Mouse (Mus musculus): ENCODE data around the gene Rnase2b. TPM values are rescaled to one million over a fixed set of nuclear protein-coding genes. Genes with fewer than 3 reads are reported as not detected.

Rnase2b gene
- polyA plus RNA-seq, 1 experiment from 2014 or later, result not detected

- H3K4me3 ChIP-seq (replicated peaks), result no peak overlapping the region
- H3K27ac ChIP-seq, result no peak overlapping the region
- H3K27me3 ChIP-seq, result no peaks in the 10 kb centered on the region
- 90% methylated on average over 2 of the region's 2 CpGs for WGBS
- H3K4me1 ChIP-seq, result no peaks in the 10 kb centered on the region
- no peaks in the 10 kb centered on the region for H3K36me3 ChIP-seq
- no peaks in the 10 kb centered on the region for H3K9me3 ChIP-seq (replicated peaks)
- H3K4me2 ChIP-seq, result no peak overlapping the region
- no peak overlapping the region for H3K9ac ChIP-seq
- ATAC-seq (replicated peaks; ENCODE audit: low FRiP score), result no peak
Measured at GRCm38 (mm10) chr14:51200466-51200865, 38.4 kb downstream of the Rnase2b start.

GRCm38 (mm10) chr14:51203115-51203514 is 41.1 kb downstream of the Rnase2b start, which contains the start of gene Ear14:
TSS of gene Ear14 (plus strand) at chr14:51203391.
- Histone ChIP-seq H3K4me2 (no peak within 1 kb of the TSS), H3K27me3 (no peaks in the 10 kb centered on the region), H3K36me3 (no peaks in the 10 kb centered on the region), H3K9me3 (replicated peaks) (no peaks in the 10 kb centered on the region), H3K9ac (no peak within 1 kb of the TSS), H3K27ac (no peak within 1 kb of the TSS), H3K4me1 (no peaks in the 10 kb centered on the region), H3K4me3 (replicated peaks) (no peak within 1 kb of the TSS)
- no peak for ATAC-seq (replicated peaks; ENCODE audit: low FRiP score)
- 87% methylated on average over 2 of the region's 2 CpGs for WGBS

Other genes with a start within 250 kb of the Rnase2b start
- 166 and 173 TPM in 2 replicates for gene Osgep, start 237.4 kb upstream of the Rnase2b start, polyA plus RNA-seq (2015; fragmentation: Nextera tagmentation; extraction: Ambion mirVana)
- 301 and 306 TPM in 2 replicates for gene Apex1, start 237.3 kb upstream of the Rnase2b start, polyA plus RNA-seq (2015; fragmentation: Nextera tagmentation; extraction: Ambion mirVana)
- gene Pip4p1, start 231.4 kb upstream of the Rnase2b start, polyA plus RNA-seq (2015; fragmentation: Nextera tagmentation; extraction: Ambion mirVana), result 49.5 and 53.9 TPM in 2 replicates
- 74.3 and 78.6 TPM in 2 replicates for gene Pnp, start 231.2 kb upstream of the Rnase2b start, polyA plus RNA-seq (2015; fragmentation: Nextera tagmentation; extraction: Ambion mirVana)
- not detected in 2 replicates for gene Gm49342, start 217.7 kb upstream of the Rnase2b start, polyA plus RNA-seq (2015; fragmentation: Nextera tagmentation; extraction: Ambion mirVana)
- gene Pnp2, start 206.3 kb upstream of the Rnase2b start, polyA plus RNA-seq (2015; fragmentation: Nextera tagmentation; extraction: Ambion mirVana), result 0.62 and 1.0 TPM in 2 replicates
- not detected in 2 replicates for gene Rnase10, start 154.5 kb upstream of the Rnase2b start, polyA plus RNA-seq (2015; fragmentation: Nextera tagmentation; extraction: Ambion mirVana)
- 0.17 TPM in 1 of 2 replicates, not detected in the other for gene Rnase9, start 120.4 kb upstream of the Rnase2b start, polyA plus RNA-seq (2015; fragmentation: Nextera tagmentation; extraction: Ambion mirVana)
- 0.38 TPM in 1 of 2 replicates, not detected in the other for gene Rnase11, start 112.1 kb upstream of the Rnase2b start, polyA plus RNA-seq (2015; fragmentation: Nextera tagmentation; extraction: Ambion mirVana)
- gene Rnase12, start 104.6 kb upstream of the Rnase2b start, polyA plus RNA-seq (2015; fragmentation: Nextera tagmentation; extraction: Ambion mirVana), result 10.2 and 11.1 TPM in 2 replicates
- 0.04 TPM in 1 of 2 replicates, not detected in the other for gene Olfr750, start 87.8 kb upstream of the Rnase2b start, polyA plus RNA-seq (2015; fragmentation: Nextera tagmentation; extraction: Ambion mirVana)
- gene Rnase4, start 71.2 kb upstream of the Rnase2b start, polyA plus RNA-seq (2015; fragmentation: Nextera tagmentation; extraction: Ambion mirVana), result 37.8 and 40.5 TPM in 2 replicates
- 8.4 and 9.8 TPM in 2 replicates for gene Ang, start 71.1 kb upstream of the Rnase2b start, polyA plus RNA-seq (2015; fragmentation: Nextera tagmentation; extraction: Ambion mirVana)
- gene Eddm3b, start 47.8 kb upstream of the Rnase2b start, polyA plus RNA-seq (2015; fragmentation: Nextera tagmentation; extraction: Ambion mirVana), result 2.0 and 2.1 TPM in 2 replicates
- 0.52 and 1.3 TPM in 2 replicates for gene Rnase6, start 38.4 kb upstream of the Rnase2b start, polyA plus RNA-seq (2015; fragmentation: Nextera tagmentation; extraction: Ambion mirVana)
- 0.17 and 1.00 TPM in 2 replicates for gene Rnase1, start 15.5 kb upstream of the Rnase2b start, polyA plus RNA-seq (2015; fragmentation: Nextera tagmentation; extraction: Ambion mirVana)
- gene Ang2, start 36.9 kb downstream of the Rnase2b start, polyA plus RNA-seq (2015; fragmentation: Nextera tagmentation; extraction: Ambion mirVana), result not detected in 2 replicates
- not detected in 2 replicates for gene Ear14, start 41.1 kb downstream of the Rnase2b start, polyA plus RNA-seq (2015; fragmentation: Nextera tagmentation; extraction: Ambion mirVana)
- gene Rnase2a, start 93.9 kb downstream of the Rnase2b start, polyA plus RNA-seq (2015; fragmentation: Nextera tagmentation; extraction: Ambion mirVana), result not detected in 2 replicates
- gene Gm7247, start 199.5 kb downstream of the Rnase2b start, polyA plus RNA-seq (2015; fragmentation: Nextera tagmentation; extraction: Ambion mirVana), result not detected in 2 replicates
- not detected in 2 replicates for gene Vmn2r88, start 248.6 kb downstream of the Rnase2b start, polyA plus RNA-seq (2015; fragmentation: Nextera tagmentation; extraction: Ambion mirVana)

Measured in kidney, embryonic 15.5 days (tissue).